Comparison of ENCODE assay signal across 11 mouse cellular contexts in the genomic region with DNA sequence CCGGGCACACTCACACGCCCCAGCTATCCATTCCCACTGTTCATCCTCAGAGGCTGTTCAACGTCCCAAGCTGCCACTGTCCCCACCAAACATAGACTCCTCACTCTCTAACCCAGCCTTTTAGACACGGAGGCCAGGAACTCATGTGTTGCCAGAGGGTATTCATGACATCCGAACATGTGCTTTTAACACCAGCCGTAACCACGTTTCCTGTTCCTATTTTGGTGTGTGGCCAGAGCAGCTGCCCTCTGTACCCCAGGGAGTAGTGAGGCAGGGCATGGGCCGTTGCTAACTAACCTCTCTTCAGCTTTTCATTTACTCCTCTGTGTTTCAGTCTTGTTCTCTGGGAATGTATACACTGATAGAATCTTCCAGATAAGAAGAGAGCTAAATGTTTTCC.
DNase-seq lines count a peak whose midpoint lies in the region.
"Had no signal": no experiment of that assay in that cellular context is flagged by ENCODE, and none has a peak within 500 bp of the region (broad histone marks: within the 10 kb centered on the region; RNA-seq: fewer than 3 reads in every experiment).

No protein-coding gene starts in this region.

- intact Hi-C loops in gastrocnemius, postnatal 36 days (cut with DNase I), result no loop called here

- DNase-seq in kidney, adult 9 months, result peak; percentile 5
- DNase-seq in kidney, postnatal 14 days, result no peak
- peak; percentile 49 for DNase-seq in MN1 (ENCODE audit: low spot score)
- peak; percentile 7 to 18 for DNase-seq in gastrocnemius, postnatal 36 days
- DNase-seq in spleen, postnatal 36 days (ENCODE audit: low spot score in 2 of 2), result peak; percentile 90
- no peak for DNase-seq in ovary, postnatal 14 days (ENCODE audit: low spot score)
- no peak for DNase-seq in urinary bladder, postnatal 10 days (ENCODE audit: low spot score)
- no peak for DNase-seq in urinary bladder, adult 18-20 months (ENCODE audit: low spot score in 2 of 2)
- DNase-seq: kidney, adult 8-10 months; lung, embryonic 14.5 days; right cerebral cortex, postnatal 4 days had no signal

Comparison
In these comparisons a context has a peak if more than half of its experiments do, and no peak if none do; other contexts are left out.
1. DNase-seq: peak in kidney, adult 9 months (single experiment), MN1 (single experiment), gastrocnemius, postnatal 36 days (2 of 2) and spleen, postnatal 36 days (2 of 2); none in kidney, postnatal 14 days (single experiment), ovary, postnatal 14 days (single experiment), urinary bladder, postnatal 10 days (single experiment) and urinary bladder, adult 18-20 months (0 of 2).